Mouse (Mus musculus): ENCODE measurements at regions not wholly inside any gene's neighbourhood (a gene's known extent, or its start where the extent isn't known, plus 50 kb on each side); places are given as distances from the start of the nearest gene placed in this dataset.
"Not testable (repeated sequence)": the region's sequence is repeated elsewhere in the genome, so short reads cannot be mapped to it uniquely, and the experiment has no call there.

DNA sequence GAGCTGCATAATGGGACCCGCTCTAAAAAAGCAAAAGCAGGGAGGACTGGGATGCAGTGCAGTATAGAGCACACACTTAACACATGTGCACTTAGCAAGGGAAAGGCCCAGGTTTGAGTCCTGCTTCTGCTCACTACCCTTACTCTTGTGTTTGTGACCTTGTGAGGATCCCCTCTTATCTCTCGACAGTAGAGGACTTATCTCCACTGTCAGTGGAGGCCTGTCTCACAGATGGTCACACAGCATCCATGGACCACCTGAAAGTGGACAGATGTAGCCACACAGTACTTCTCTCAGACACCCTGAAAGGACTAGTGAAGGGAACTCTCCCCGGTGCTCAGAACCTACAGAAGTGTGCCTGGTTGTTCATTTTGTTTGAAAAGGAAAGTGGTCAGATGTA is 128.5 kb upstream of the Max start:
- no peak for DNase-seq (ENCODE audit: low spot score)

GRCm38 (mm10) chr12:77089624-77090278 is 127.8 kb upstream of the Max start:
- no peak for DNase-seq (ENCODE audit: low spot score)

- DNase-seq (ENCODE audit: low spot score) = no peak
Measured at GRCm38 (mm10) chr12:77088452-77088851, 126.5 kb upstream of the Max start.

- not testable (repeated sequence) for DNase-seq (ENCODE audit: low spot score)
Measured at GRCm38 (mm10) chr12:77086931-77087330, 124.9 kb upstream of the Max start.

GRCm38 (mm10) chr12:77085894-77086293 is 123.9 kb upstream of the Max start:
- no peak for DNase-seq (ENCODE audit: low spot score)

DNA sequence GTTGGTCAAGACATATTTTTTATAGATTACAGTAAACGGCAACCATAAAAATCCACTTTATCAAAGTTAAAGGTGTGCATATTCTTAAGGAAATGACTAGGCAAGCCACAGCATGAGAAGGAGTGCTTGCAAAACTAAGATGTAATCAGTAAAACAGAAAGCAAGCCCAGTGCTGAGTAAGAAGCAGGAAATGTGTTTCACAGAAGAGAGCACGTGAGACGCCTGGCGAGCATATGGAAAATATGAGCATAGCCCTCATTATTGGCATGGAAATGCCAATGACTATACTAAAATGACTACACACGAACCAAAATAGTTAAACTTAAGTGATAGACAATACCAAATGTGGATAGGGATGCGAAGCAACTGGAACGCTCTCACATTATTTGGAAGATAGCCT is 123.2 kb upstream of the Max start:
- DNase-seq (ENCODE audit: low spot score) = peak; percentile 60

GRCm38 (mm10) chr12:77084744-77085143 is 122.7 kb upstream of the Max start:
- no peak for DNase-seq (ENCODE audit: low spot score)

GRCm38 (mm10) chr12:77084343-77084742 is 122.3 kb upstream of the Max start:
- no peak for DNase-seq (ENCODE audit: low spot score)

DNA sequence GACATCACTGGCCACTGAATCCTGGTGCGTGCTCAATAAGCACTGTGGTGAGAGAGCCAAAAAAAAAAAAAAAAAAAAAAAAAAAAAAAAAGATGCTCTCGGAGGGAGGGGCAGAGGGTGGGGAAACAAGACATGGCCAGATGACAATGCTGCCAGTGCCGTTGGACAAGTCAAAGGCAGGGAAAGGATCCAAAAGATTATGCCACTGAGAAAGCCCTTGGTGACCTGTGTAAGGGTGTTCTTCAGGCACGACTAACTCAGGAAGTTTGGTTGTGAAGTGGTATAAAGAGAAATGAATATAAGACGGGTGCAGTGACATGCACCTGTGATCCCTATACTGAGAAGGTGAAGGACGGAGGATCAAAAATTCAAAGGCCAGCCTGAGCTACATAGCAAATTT is 121.8 kb upstream of the Max start:
- no peak for DNase-seq (ENCODE audit: low spot score)

DNA sequence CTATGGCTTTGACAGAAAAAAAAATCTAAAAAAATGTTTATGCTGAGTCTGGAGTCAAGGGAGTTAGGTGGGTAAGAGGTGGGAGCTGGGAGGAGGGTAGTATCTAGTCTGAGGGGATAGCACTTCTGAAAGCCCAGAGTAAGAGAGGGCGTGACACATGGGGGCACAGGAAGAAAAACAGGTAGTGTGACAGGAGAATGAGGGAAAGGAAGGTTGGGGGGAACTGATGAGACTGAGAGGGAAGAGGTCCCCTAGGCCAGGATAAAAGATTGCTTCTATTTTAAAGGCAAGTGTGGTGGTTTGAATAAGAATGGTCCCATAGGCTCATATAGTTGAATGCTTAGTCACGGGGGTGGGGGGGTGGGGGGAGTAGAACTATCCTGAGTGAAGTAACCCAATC is 119.8 kb upstream of the Max start:
- no peak for DNase-seq (ENCODE audit: low spot score)

DNA sequence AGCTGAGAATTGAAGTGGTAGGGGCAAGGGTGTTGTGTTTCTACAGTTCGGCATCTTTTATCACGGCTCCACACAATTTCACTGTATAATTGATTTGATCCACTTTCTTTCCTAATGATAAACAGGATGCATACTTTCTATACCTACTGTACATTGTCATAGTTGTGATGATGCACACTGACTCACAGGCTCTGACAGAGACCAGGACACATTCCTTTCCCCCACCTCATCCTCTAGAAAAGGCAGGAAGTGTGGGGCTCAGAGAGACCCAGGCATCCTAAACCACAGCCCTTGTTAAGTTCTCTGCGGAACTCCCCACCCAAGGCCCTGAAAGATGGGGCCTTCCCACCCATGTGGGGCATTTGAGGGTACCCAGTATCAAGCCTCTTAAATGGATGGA is 117.5 kb upstream of the Max start:
- DNase-seq (ENCODE audit: low spot score) = no peak

- DNase-seq (ENCODE audit: low spot score) = no peak
Measured at GRCm38 (mm10) chr12:77076678-77077077, 114.7 kb upstream of the Max start.

DNA sequence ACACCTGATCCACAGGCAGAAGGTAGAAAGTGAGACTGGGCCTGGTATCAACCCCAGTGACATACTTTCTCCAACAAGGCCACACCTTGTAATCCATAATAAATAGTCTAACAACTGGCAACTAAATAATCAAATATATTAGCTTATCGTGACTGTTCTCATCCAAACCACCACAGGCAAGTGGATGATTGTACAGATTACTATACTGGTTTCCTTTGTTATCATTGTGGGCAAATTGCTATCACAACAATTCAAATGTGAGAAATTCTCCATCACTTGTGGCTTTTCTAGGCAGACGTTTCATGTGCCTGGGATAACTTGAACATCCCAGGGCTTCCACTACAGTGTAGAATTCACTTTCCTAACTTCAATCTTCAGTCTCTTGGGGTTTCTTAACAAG is 112.6 kb upstream of the Max start:
- no peak for DNase-seq (ENCODE audit: low spot score)

- DNase-seq (ENCODE audit: low spot score) = no peak
Measured at GRCm38 (mm10) chr12:77071700-77072099, 109.7 kb upstream of the Max start.

DNA sequence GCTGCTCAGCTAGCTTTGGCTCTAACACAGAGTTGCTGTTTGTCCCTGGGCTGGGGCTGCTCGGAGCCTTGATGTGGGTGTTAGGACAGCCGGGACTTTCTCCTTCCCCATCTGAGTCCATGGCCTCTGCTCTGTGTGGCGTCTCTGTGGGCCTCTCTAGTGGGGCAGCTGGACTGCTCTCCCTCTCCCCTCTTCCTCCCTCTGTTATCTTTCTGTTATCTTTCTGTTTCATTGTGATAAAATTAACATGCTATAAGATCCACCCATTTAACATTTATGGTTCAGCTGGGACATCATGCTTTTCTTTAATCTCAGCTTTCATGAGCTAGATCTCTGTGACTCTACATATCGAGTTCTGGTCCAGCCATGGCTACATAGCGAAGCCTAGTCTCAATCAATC is 105.9 kb upstream of the Max start:
- DNase-seq (ENCODE audit: low spot score) = no peak

GRCm38 (mm10) chr12:77067115-77067514 is 105.1 kb upstream of the Max start:
- no peak for DNase-seq (ENCODE audit: low spot score)

DNA sequence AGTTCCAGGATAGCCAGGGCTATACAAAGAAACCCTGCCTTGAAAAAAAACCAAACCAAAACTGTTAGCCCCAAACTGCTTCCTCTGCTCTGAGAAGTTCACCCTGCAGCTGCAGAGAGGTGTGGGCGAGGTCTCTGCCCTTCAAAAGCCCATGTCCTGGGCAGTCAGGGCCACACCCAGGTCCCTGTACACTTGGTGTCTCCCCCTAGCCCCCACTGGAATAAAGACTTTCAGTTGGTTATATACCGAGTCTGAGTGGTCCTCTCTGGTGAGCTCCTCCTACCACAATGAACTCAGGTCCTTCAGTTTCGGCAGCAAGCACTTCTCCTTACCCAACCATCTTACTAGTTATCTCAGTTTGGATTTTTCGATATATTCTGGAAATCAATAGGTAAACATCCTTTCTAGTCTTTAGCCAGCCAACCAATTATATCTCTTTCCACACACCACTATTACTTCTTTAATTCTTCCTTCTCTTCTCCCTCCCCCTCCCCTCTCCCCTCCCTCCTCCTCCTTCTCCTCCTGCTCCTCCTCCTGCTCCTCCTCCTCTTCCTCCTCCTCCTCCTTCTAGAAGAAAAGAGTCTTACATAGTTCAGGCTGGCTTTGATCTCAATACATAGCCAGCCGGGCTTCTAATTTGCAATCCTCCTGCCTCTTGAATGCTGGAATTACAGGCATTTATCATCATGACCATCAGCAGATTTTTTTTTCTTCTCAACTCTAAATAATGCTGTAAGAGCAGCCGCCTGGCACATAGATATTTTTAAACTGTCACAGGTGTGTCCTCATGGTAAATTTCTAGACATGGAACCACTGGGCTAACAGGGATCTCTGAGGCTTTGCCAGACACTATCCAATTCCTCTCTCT is 103.9 kb upstream of the Max start:
- DNase-seq (ENCODE audit: low spot score) = peak; percentile 23

DNA sequence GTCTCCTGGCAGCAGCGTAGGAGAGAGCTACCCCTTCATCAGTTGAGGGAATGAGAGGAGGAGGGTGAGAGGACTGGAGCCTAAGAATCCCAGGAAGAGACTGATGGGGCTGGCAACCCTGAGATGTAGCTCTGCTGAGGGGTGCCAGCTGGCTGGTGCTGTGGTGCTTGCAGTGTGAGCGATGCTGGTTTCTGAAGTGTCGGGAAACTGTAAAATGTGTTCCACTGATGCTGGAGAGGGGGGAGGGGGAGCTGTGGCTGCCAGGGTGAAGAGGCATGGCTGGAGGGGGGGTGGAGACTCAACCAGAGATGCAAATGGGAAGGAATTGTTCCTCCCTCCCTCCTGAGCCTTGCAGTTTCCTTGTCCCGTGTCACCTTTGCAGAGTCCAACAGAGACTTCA is 102.0 kb upstream of the Max start:
- no peak for DNase-seq (ENCODE audit: low spot score)

GRCm38 (mm10) chr12:77061562-77061847 is 99.5 kb upstream of the Max start:
- DNase-seq (ENCODE audit: low spot score) = no peak

DNA sequence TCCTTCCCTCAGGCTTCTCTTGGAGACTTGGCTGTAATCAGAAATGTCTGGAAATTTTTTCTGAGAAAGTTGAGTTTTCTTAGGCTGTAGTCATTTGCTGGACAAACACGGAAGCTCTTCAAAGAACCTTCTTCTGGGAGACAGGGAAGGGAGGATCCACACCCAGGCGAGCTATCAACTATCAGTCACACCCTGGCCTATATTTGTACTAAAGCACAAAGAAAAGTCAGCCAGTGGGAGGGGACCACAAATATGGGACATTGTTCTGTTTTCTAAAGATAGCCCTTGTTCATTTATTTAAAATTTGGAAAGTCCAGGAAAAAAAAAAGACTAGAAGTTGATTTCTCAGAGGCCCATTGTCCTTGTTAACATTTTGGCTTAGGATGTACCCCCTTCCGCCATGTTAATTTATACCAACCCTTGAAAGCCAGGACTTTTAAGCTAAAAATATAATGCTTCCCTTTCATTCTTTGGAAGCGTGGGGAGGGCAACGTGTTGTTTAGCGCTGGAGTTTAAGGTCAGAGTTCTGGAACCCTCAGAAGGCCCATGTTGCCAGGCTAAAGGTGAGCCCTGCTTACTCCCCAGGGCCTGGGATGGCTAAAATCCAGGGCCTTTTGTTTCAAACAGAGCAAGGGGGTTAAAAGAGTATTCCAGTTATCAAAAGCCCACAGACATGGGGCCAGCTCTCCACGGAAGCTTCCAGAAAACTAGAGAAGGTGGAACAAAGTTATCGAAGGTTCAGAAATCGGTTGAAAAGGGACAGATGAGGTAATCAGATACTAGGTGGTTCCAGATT is 99.0 kb upstream of the Max start:
- DNase-seq (ENCODE audit: low spot score) = no peak

DNA sequence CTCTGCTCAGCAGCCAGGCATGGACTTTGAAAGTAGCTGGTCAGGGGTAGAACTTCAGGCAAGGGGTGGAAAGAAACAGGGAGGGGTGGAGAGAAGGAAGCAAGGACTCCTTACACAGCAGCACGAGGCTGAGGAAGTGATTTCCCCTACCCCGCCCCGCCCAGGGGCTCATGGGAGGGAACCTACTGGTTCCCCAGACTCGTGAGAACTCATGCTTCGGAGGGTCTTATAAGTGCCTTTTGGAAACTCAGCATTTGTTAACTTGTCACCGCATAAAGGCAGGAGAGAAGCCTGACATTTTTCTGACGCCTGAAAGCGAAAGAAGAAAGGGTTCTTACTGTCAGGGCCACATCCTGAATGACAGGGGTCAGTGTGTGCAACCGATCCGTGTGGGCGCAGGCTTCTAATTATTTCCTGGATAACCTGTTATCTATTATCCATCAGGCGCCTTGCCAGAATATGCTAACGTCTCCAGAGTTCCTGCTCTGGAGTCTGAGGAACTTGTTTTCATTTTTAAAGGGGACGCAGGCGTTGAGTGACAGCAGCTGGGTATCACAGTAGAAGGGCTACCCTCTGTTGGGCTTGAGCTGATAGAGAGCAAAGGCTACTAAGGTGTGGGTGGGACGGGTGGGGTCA is 98.2 kb upstream of the Max start:
- peak; percentile 70 for DNase-seq (ENCODE audit: low spot score)

- no peak for DNase-seq (ENCODE audit: low spot score)
Measured at GRCm38 (mm10) chr12:77059679-77060059, 97.7 kb upstream of the Max start.

Data from thymus, postnatal 0 days (tissue).